Mouse (Mus musculus) right cerebral cortex, postnatal 36 days (tissue): ENCODE results near the gene En1.

Experiments
- DNase-seq, 2 experiments: peaks; one replicate each; pipeline ENCODE4 v3.0.0; 2022; ENCODE audit warnings: low spot score in 2 of 2, mixed read lengths in 1 of 2

Gene En1

DNA sequence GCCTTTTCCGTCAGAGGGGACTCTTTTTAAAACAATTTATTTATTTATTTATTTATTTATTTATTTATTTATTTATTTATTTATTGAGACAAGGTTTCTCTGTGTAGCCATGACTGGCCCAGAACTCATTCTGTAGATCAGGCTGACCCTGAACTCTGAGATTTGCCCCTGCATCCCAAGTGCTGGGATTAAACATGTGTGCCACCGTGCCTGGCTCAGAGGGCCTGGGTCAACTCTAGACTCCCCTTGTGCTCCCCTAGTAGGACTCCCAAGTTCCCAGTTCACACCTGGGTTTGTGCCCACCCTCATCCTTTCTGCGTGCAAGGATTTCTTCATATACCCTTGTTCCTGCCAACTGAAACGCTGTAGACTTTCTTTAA is 25.4 kb downstream of the En1 start:
- DNase-seq = no peak

- no peak for DNase-seq
Observed at GRCm38 (mm10) chr1:120628821-120629220, 26.6 kb downstream of the En1 start.

GRCm38 (mm10) chr1:120643380-120643779 is 41.2 kb downstream of the En1 start:
- no peak for DNase-seq

GRCm38 (mm10) chr1:120643848-120644711 is 41.9 kb downstream of the En1 start:
- no peak for DNase-seq

- no peak for DNase-seq
Observed at GRCm38 (mm10) chr1:120644755-120645154, 42.5 kb downstream of the En1 start.

- DNase-seq = no peak
Observed at GRCm38 (mm10) chr1:120650068-120650467, 47.9 kb downstream of the En1 start.

GRCm38 (mm10) chr1:120651997-120652396 is 49.8 kb downstream of the En1 start:
- DNase-seq = no peak

DNA sequence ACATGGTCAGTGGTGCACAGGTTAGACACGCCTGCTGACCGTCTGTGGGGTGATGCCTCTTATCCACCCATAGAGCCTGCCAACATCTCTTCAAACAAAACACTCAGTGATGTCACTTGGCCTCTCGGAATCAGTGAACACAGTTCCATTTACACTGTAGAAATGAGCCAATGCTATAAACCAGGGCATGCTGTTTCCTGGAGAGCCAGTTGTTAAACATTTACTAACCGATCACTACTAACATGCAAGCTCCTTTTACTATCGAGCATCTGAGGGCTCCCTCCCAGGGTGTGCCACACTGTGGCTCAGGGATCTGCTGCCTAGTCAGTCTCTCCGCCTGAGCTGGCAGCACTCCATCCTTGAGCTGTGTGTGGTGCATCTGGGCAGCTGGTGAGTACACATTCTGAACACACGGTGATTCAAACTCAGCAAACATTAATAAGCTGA is 52.8 kb downstream of the En1 start:
- peak; percentile 19 to 30 for DNase-seq
